Mouse (Mus musculus) intestine, postnatal 0 days (tissue): ENCODE results near the gene Msmp. TPM values are rescaled to one million over a fixed set of nuclear protein-coding genes. Genes with fewer than 3 reads are reported as not detected.

Experiments used
- ATAC-seq: fragments of 200-750 bp; cut with Nextera tagmentation; 2 replicates; pipeline ENCODE4 v1.8.0; 2017; ENCODE audit warnings: mild to moderate bottlenecking, moderate TSS enrichment, moderate library complexity
- H3K27ac ChIP-seq: fragments of 300-500 bp; sonication (generic); 2 replicates; pipeline ENCODE4 v1.5.1; 2014; ENCODE audit warnings: mild to moderate bottlenecking, low read depth, low read length, moderate library complexity
- H3K27me3 ChIP-seq: fragments of 300-500 bp; sonication (generic); replicated peaks from 2 replicates; pipeline ENCODE4 v1.6.1; 2014; ENCODE audit warnings: low read length, mixed read lengths; ENCODE audit not compliant: control insufficient read depth, insufficient read depth
- H3K36me3 ChIP-seq: fragments of 300-500 bp; sonication (generic); 2 replicates; pipeline ENCODE4 v1.6.1; 2014; ENCODE audit warnings: mild to moderate bottlenecking, moderate library complexity; ENCODE audit not compliant: control insufficient read depth, insufficient read depth
- H3K4me1 ChIP-seq: fragments of 300-500 bp; sonication (generic); replicated peaks from 2 replicates; pipeline ENCODE4 v1.6.1; 2014; ENCODE audit warnings: antibody characterized with exemption, low read length, mixed read lengths; ENCODE audit not compliant: control insufficient read depth, insufficient read depth
- H3K4me2 ChIP-seq: fragments of 300-500 bp; sonication (generic); replicated peaks from 2 replicates; pipeline ENCODE4 v1.6.1; 2014; ENCODE audit warnings: low read depth, mild to moderate bottlenecking, moderate library complexity
- H3K4me3 ChIP-seq: fragments of 300-500 bp; sonication (generic); 2 replicates; pipeline ENCODE4 v1.5.1; 2014; ENCODE audit warnings: low read depth, low read length
- H3K9ac ChIP-seq: fragments of 300-500 bp; sonication (generic); 2 replicates; pipeline ENCODE4 v1.6.1; 2014; ENCODE audit warnings: mild to moderate bottlenecking, low read depth, low read length
- H3K9me3 ChIP-seq: fragments of 300-500 bp; sonication (generic); 2 replicates; pipeline ENCODE4 v1.6.1; 2016; ENCODE audit warnings: mixed run types; ENCODE audit not compliant: control insufficient read depth
- CTCF ChIP-seq: sonication (generic); IDR thresholded peaks from 2 replicates; pipeline ENCODE4 v1.5.1; 2016; ENCODE audit warnings: low read depth, mild to moderate bottlenecking, control low read depth, antibody characterized with exemption, moderate library complexity
- whole genome bisulfite sequencing: fragments of 180-500 bp; shearing (Covaris S2); extraction: QIAGEN DNeasy Blood & Tissue Kit; methylation state at CpG from one replicate; pipeline ENCODE4 v1.1.7; 2014; 5-methylcytosine and 5-hydroxymethylcytosine counted together
- polyA plus RNA-seq: library from polyadenylated mRNA; unstranded; fragments of >200 nt; fragmentation: Nextera tagmentation; extraction: Ambion mirVana; gene quantifications from 2 replicates; pipeline ENCODE4 v1.2.1, GENCODE M21; 2015

Msmp gene
- polyA plus RNA-seq, 1 experiment from 2014 or later: not detected

- no peaks in the 10 kb centered on the region for H3K4me1 ChIP-seq
- no peak overlapping the region for H3K4me3 ChIP-seq
- ATAC-seq: no peak
- H3K27ac ChIP-seq: no peak overlapping the region
- no peak overlapping the region for H3K4me2 ChIP-seq
- no peaks in the 10 kb centered on the region for H3K27me3 ChIP-seq
- H3K9ac ChIP-seq: no peak overlapping the region
- no peak for TF ChIP-seq CTCF
- WGBS: 32% methylated on average over 3 of the region's 3 CpGs
- no peaks in the 10 kb centered on the region for H3K36me3 ChIP-seq
- no peaks in the 10 kb centered on the region for H3K9me3 ChIP-seq
Observed at GRCm38 (mm10) chr4:43593453-43593852, 9.2 kb upstream of the Msmp start.

GRCm38 (mm10) chr4:43591961-43592360 is 7.7 kb upstream of the Msmp start:
- Histone ChIP-seq H3K4me3 (no peak overlapping the region), H3K27ac (no peak overlapping the region), H3K9ac (no peak overlapping the region), H3K4me2 (no peak overlapping the region), H3K27me3 (no peaks in the 10 kb centered on the region), H3K9me3 (no peaks in the 10 kb centered on the region), H3K4me1 (no peaks in the 10 kb centered on the region), H3K36me3 (no peaks in the 10 kb centered on the region)
- 69% methylated on average over 3 of the region's 3 CpGs for WGBS
- ATAC-seq: no peak
- TF ChIP-seq CTCF: no peak

GRCm38 (mm10) chr4:43591543-43591942 is 7.2 kb upstream of the Msmp start:
- 33% methylated on average over 5 of the region's 5 CpGs for WGBS
- Histone ChIP-seq H3K9me3 (no peaks in the 10 kb centered on the region), H3K4me1 (no peaks in the 10 kb centered on the region), H3K36me3 (no peaks in the 10 kb centered on the region), H3K27me3 (no peaks in the 10 kb centered on the region), H3K9ac (no peak overlapping the region), H3K4me2 (no peak overlapping the region), H3K4me3 (no peak overlapping the region), H3K27ac (no peak overlapping the region)
- TF ChIP-seq CTCF: no peak
- ATAC-seq: no peak

GRCm38 (mm10) chr4:43587681-43588080 is 3.4 kb upstream of the Msmp start:
- 0 out of 2 replicates have a peak, but pooled peaks have one; percentile 6 for ATAC-seq
- peaks cover 17% of the 10 kb centered on the region; the same call in 1 of the 2 replicates for H3K36me3 ChIP-seq
- H3K27ac ChIP-seq: no peak overlapping the region
- WGBS: 37% methylated on average over 7 of the region's 7 CpGs
- H3K9ac ChIP-seq: no peak overlapping the region
- H3K4me1 ChIP-seq: no peaks in the 10 kb centered on the region
- H3K9me3 ChIP-seq: no peaks in the 10 kb centered on the region
- no peak overlapping the region for H3K4me2 ChIP-seq
- H3K27me3 ChIP-seq: no peaks in the 10 kb centered on the region
- TF ChIP-seq CTCF: no peak
- no peak overlapping the region for H3K4me3 ChIP-seq

- Histone ChIP-seq H3K36me3 (peaks cover 29% of the 10 kb centered on the region), H3K4me2 (no peak overlapping the region), H3K27ac (no peak overlapping the region)
Observed at GRCm38 (mm10) chr4:43586411-43586810, 2.1 kb upstream of the Msmp start.

GRCm38 (mm10) chr4:43585682-43586081 is 1.4 kb upstream of the Msmp start:
- H3K4me1 ChIP-seq: no peaks in the 10 kb centered on the region
- no peak for TF ChIP-seq CTCF
- no peak overlapping the region for H3K9ac ChIP-seq
- H3K27ac ChIP-seq: no peak overlapping the region
- no peak overlapping the region for H3K4me3 ChIP-seq
- no peak overlapping the region for H3K4me2 ChIP-seq
- H3K27me3 ChIP-seq: no peaks in the 10 kb centered on the region
- no peak for ATAC-seq
- H3K36me3 ChIP-seq: peaks cover 36% of the 10 kb centered on the region
- no peaks in the 10 kb centered on the region for H3K9me3 ChIP-seq
- WGBS: 53% methylated on average over 10 of the region's 10 CpGs

More at GRCm38 (mm10) chr4:43586411-43586810, 2.1 kb upstream of the Msmp start:
- Histone ChIP-seq H3K4me3 (no peak overlapping the region), H3K4me1 (no peaks in the 10 kb centered on the region), H3K27me3 (no peaks in the 10 kb centered on the region), H3K9me3 (no peaks in the 10 kb centered on the region), H3K9ac (no peak overlapping the region)
- no peak for TF ChIP-seq CTCF
- 70% methylated on average over 8 of the region's 8 CpGs for WGBS
- ATAC-seq: no peak

- ATAC-seq: no peak
- no peaks in the 10 kb centered on the region for H3K9me3 ChIP-seq
- H3K27me3 ChIP-seq: no peaks in the 10 kb centered on the region
- H3K4me1 ChIP-seq: no peaks in the 10 kb centered on the region; the same call in 1 of the 2 replicates
- no peak overlapping the region for H3K27ac ChIP-seq
- no peak overlapping the region for H3K4me3 ChIP-seq
- TF ChIP-seq CTCF: no peak
- 73% methylated on average over 7 of the region's 7 CpGs for WGBS
- H3K9ac ChIP-seq: no peak overlapping the region
- no peak overlapping the region for H3K4me2 ChIP-seq
- H3K36me3 ChIP-seq: peaks cover 40% of the 10 kb centered on the region
Observed at GRCm38 (mm10) chr4:43583421-43583820, 873 bp downstream of the Msmp start.
